Mouse (Mus musculus) kidney, adult 2 months (tissue): ENCODE measurements around the gene Smco3. TPM values are rescaled to one million over a fixed set of nuclear protein-coding genes. Genes with fewer than 3 reads are reported as not detected.

Experiments used
- DNase-seq: peaks from one replicate; pipeline ENCODE4 v3.0.0; 2021
- H3K27ac ChIP-seq: fragments of 200-500 bp; 2 replicates; pipeline ENCODE4 v1.5.1; 2012; ENCODE audit warnings: low read depth, low read length, control low read depth, inconsistent platforms; ENCODE audit not compliant: insufficient read depth
- H3K27me3 ChIP-seq: fragments of 200-500 bp; replicated peaks from 2 replicates; pipeline ENCODE4 v1.6.1; 2012; ENCODE audit warnings: mild to moderate bottlenecking, moderate library complexity, low read length, inconsistent platforms; ENCODE audit not compliant: control insufficient read depth, insufficient read depth
- H3K36me3 ChIP-seq: fragments of 200-500 bp; 2 replicates; pipeline ENCODE4 v1.6.1; 2012; ENCODE audit warnings: mild to moderate bottlenecking, moderate library complexity, low read length, inconsistent platforms; ENCODE audit not compliant: control insufficient read depth, insufficient read depth
- H3K4me1 ChIP-seq: fragments of 200-500 bp; 2 replicates; pipeline ENCODE4 v1.6.1; 2011; ENCODE audit warnings: low read length; ENCODE audit not compliant: control insufficient read depth, insufficient read depth
- H3K4me3 ChIP-seq: fragments of 200-500 bp; 2 replicates; pipeline ENCODE4 v1.5.1; 2011; ENCODE audit warnings: mild to moderate bottlenecking, low read depth, low read length, control low read depth; ENCODE audit not compliant: insufficient read depth
- CTCF ChIP-seq: fragments of 200-500 bp; conservative IDR thresholded peaks from 2 replicates; pipeline ENCODE4 v1.5.1; 2011; ENCODE audit warnings: low read depth, mild to moderate bottlenecking, control low read depth, low read length, moderate library complexity, mixed read lengths; ENCODE audit not compliant: insufficient read depth, insufficient read length
- POLR2A ChIP-seq: fragments of 200-500 bp; IDR thresholded peaks from one replicate; pipeline ENCODE4 v1.6.1; 2011; ENCODE audit warnings: low read depth, low read length, control low read depth
- WGBS: fragments of 180-500 bp; shearing (Covaris S2); methylation state at CpG from one replicate; pipeline ENCODE4 v1.1.7; 2018; 5-methylcytosine and 5-hydroxymethylcytosine counted together
- polyA plus RNA-seq: library from polyadenylated mRNA; depleted of rRNA; stranded (reverse); fragments of >200 nt; gene quantifications from 2 replicates; pipeline ENCODE4 v1.2.3, GENCODE M21; 2012

The Smco3 gene
- polyA plus RNA-seq, 1 experiment: 0.59 TPM

GRCm38 (mm10) chr6:136816826-136817225 is 18.4 kb downstream of the Smco3 start:
- no peaks in the 10 kb centered on the region for H3K27me3 ChIP-seq
- TF ChIP-seq POLR2A (no peak), CTCF (no peak)
- DNase-seq: no peak
- peaks cover 6% of the 10 kb centered on the region for H3K36me3 ChIP-seq
- H3K27ac ChIP-seq: no peak overlapping the region
- no peak overlapping the region for H3K4me3 ChIP-seq
- 93% methylated on average over 21 of the region's 21 CpGs for WGBS
- H3K4me1 ChIP-seq: peaks cover 6% of the 10 kb centered on the region; the same call in 1 of the 2 replicates

GRCm38 (mm10) chr6:136815381-136815780 is 19.9 kb downstream of the Smco3 start:
- peaks cover 13% of the 10 kb centered on the region; the same call in 1 of the 2 replicates for H3K4me1 ChIP-seq
- H3K27ac ChIP-seq: no peak overlapping the region
- no peak for DNase-seq
- 91% methylated on average over 7 of the region's 7 CpGs for WGBS
- no peaks in the 10 kb centered on the region for H3K27me3 ChIP-seq
- peaks cover 6% of the 10 kb centered on the region for H3K36me3 ChIP-seq
- no peak for TF ChIP-seq POLR2A
- no peak for TF ChIP-seq CTCF
- H3K4me3 ChIP-seq: no peak overlapping the region

- H3K4me3 ChIP-seq: no peak overlapping the region
- no peak overlapping the region for H3K27ac ChIP-seq
- 21% methylated on average over 4 of the region's 4 CpGs for WGBS
- DNase-seq: no peak
- H3K4me1 ChIP-seq: peaks cover 20% of the 10 kb centered on the region; the same call in 1 of the 2 replicates
- TF ChIP-seq POLR2A (no peak), CTCF (peak; percentile 31; the same call in 1 of the 2 replicates)
- H3K27me3 ChIP-seq: no peaks in the 10 kb centered on the region
- peaks cover 6% of the 10 kb centered on the region for H3K36me3 ChIP-seq
Observed at GRCm38 (mm10) chr6:136813117-136813516, 22.1 kb downstream of the Smco3 start.

- H3K4me1 ChIP-seq: peaks cover 20% of the 10 kb centered on the region; the same call in 1 of the 2 replicates
- DNase-seq: peak; percentile 88
- H3K27ac ChIP-seq: peak overlapping the region; percentile 40
- H3K27me3 ChIP-seq: no peaks in the 10 kb centered on the region
- TF ChIP-seq POLR2A: no peak
- TF ChIP-seq CTCF: no peak
- 63% methylated on average over 10 of the region's 10 CpGs for WGBS
- H3K4me3 ChIP-seq: no peak overlapping the region
- H3K36me3 ChIP-seq: peaks cover 4% of the 10 kb centered on the region; the same call in 1 of the 2 replicates
Observed at GRCm38 (mm10) chr6:136811196-136811595, 24.1 kb downstream of the Smco3 start.

- no peak for TF ChIP-seq POLR2A
- no peak for TF ChIP-seq CTCF
- peaks cover 20% of the 10 kb centered on the region; the same call in 1 of the 2 replicates for H3K4me1 ChIP-seq
- H3K27me3 ChIP-seq: no peaks in the 10 kb centered on the region
- peaks cover 2% of the 10 kb centered on the region; the same call in 1 of the 2 replicates for H3K36me3 ChIP-seq
- no peak overlapping the region for H3K27ac ChIP-seq
- H3K4me3 ChIP-seq: peak overlapping the region; percentile 31
- 60% methylated on average over 13 of the region's 13 CpGs for WGBS
- DNase-seq: no peak
Observed at GRCm38 (mm10) chr6:136809673-136810072, 25.6 kb downstream of the Smco3 start.

GRCm38 (mm10) chr6:136809077-136809476 is 26.2 kb downstream of the Smco3 start:
- peak; percentile 66 for DNase-seq

GRCm38 (mm10) chr6:136808631-136809046 is 26.6 kb downstream of the Smco3 start:
- TF ChIP-seq CTCF (no peak), POLR2A (no peak)
- Histone ChIP-seq H3K27me3 (no peaks in the 10 kb centered on the region), H3K36me3 (no peaks in the 10 kb centered on the region), H3K4me1 (peaks cover 20% of the 10 kb centered on the region; the same call in 1 of the 2 replicates), H3K4me3 (peak overlapping the region; percentile 97), H3K27ac (peak overlapping the region; percentile 87)
- DNase-seq: peak; percentile 56
- under 1% methylated on average over 28 of the region's 28 CpGs for WGBS

More at GRCm38 (mm10) chr6:136809077-136809476, 26.2 kb downstream of the Smco3 start:
- peak overlapping the region; percentile 87 for H3K27ac ChIP-seq
- no peaks in the 10 kb centered on the region for H3K27me3 ChIP-seq
- H3K4me1 ChIP-seq: peaks cover 20% of the 10 kb centered on the region; the same call in 1 of the 2 replicates
- H3K36me3 ChIP-seq: 0 out of 2 replicates have a peak, but pooled peaks cover 2% of the 10 kb centered on the region
- TF ChIP-seq CTCF (no peak), POLR2A (no peak)
- 21% methylated on average over 14 of the region's 14 CpGs for WGBS
- peak overlapping the region; percentile 97 for H3K4me3 ChIP-seq
